Mouse (Mus musculus) liver, embryonic 14 days (tissue): Measurements from ENCODE around the gene Clmn. TPM values are rescaled to one million over a fixed set of nuclear protein-coding genes. Genes with fewer than 3 reads are reported as not detected.

Source experiments
- polyA plus RNA-seq: library from polyadenylated mRNA; depleted of rRNA; stranded (reverse); fragments of >200 nt; gene quantifications from 2 replicates; pipeline ENCODE4 v1.2.3, GENCODE M21; 2012; rRNA removed

The Clmn gene
- polyA plus RNA-seq = 0.28 and 0.32 TPM in 2 replicates

GRCm38 (mm10) chr12:104864439-104865165 lies at the start of gene Clmn:
TSS of gene Clmn (minus strand) at chr12:104865076.

GRCm38 (mm10) chr12:104751814-104752765 lies 112.8 kb downstream of the Clmn start, which contains the start of gene Dicer1:
TSS of gene Dicer1 (minus strand) at chr12:104751952.

Other genes with a start within 250 kb of the Clmn start
- 5.8 and 6.6 TPM in 2 replicates for gene Dicer1, start 113.1 kb downstream of the Clmn start, polyA plus RNA-seq
- gene Syne3, start 144.7 kb upstream of the Clmn start, polyA plus RNA-seq = 2.0 and 2.1 TPM in 2 replicates
- 197 and 254 TPM in 2 replicates for gene Glrx5, start 167.6 kb upstream of the Clmn start, polyA plus RNA-seq